Mouse (Mus musculus): ENCODE measurements around the gene Prr29.

The Prr29 gene

GRCm38 (mm10) chr11:106397656-106398055 is 32.4 kb downstream of the Prr29 start:
- no peak for DNase-seq (ENCODE audit: extremely low read depth, low read depth, low spot score)

GRCm38 (mm10) chr11:106398481-106398880 is 33.2 kb downstream of the Prr29 start:
- no peak for DNase-seq (ENCODE audit: extremely low read depth, low read depth, low spot score)

DNA sequence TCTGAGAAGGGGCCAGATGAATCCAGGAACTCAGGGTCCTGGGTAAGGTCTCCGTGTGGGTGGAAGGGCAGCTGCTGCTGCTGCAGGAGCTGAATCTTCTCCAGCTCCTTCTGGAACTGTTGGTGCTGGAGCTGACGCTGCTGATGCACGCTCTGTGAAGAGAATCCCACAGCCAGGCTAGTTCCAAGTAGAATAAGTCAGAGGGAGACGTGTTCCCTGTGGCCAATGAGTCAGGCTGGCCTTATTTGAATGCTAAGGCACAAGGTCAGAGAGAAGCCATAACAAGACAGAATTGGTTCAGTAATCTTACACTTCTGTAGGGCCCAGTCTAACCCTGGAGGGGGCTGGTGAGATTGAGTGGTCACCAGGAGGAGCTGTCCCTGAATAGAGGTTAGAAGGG is 44.7 kb downstream of the Prr29 start:
- no peak for DNase-seq (ENCODE audit: extremely low read depth, low read depth, low spot score)

DNA sequence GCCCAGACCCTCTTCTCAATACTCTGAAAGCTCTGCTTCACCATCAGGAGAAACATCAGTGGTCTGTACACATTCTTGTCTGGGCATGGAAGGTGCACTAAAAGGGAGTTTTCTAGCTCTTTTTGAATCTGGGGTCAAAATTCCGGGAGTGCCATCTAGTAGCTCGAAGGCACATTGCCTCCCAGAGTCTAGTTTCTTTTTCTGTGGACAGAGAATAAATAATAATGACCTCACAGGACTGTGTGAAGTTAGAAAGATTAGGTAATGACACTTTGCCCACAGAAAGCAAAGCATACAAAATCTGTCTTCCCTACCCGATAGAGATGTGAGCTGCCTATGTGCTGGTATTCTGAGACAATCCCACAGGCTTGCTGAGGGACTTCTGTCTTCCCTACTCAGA is 45.2 kb downstream of the Prr29 start:
- DNase-seq (ENCODE audit: extremely low read depth, low read depth, low spot score), result no peak

DNA sequence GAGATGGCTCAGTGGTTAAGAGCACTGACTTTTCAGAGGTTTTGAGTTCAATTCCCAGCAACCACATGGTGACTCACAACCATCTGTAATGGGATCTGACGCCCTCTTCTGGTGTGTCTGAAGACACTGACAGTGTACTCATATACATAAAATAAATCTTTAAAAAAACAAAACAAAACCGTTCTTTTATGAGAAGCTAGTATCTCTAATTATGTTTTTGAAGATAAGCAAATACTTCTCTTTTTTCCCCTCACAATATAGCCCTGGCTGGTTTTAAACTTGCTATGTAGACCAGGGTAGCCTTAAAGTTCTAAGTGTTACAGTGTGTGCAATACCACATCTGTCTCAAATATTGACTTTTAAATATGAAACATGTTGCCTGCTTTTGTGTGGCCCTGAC is 45.9 kb downstream of the Prr29 start:
- DNase-seq (ENCODE audit: extremely low read depth, low read depth, low spot score), result no peak

DNA sequence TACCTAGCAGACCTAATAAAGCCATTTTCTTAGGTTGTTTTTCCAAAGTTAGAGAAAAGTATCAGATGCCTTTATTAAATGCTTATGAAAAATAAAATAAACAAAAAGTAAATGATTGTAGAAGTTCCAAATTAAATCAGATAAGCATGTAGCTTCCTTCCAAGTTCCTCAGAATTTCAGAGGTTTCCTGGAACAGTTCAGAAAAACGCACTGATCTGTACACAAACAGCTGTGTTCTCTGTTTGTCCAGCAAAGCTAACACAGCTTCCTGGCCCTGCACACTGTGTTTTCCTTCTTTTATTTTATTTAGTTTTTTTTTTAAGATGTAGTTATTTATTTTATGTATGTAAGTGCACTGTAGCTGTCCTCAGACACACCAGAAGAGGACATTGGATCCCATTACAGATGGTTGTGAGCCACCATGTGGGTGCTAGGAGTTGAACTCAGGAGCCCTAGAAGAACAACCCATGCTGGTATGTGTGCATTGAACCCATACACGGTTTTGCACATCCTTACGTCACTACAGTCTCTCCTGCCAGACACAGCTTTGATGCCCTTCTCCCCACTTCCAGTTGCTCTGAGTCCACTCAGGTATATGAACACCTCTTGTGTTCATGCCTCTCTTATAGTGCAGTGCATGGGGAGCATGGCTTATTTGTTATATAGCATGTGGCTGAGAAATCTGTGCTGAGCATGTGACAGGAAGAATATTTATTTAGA is 47.5 kb downstream of the Prr29 start:
- DNase-seq (ENCODE audit: extremely low read depth, low read depth, low spot score), result no peak

GRCm38 (mm10) chr11:106416331-106416730 is 51.1 kb downstream of the Prr29 start:
- no peak for DNase-seq (ENCODE audit: extremely low read depth, low read depth, low spot score)

DNA sequence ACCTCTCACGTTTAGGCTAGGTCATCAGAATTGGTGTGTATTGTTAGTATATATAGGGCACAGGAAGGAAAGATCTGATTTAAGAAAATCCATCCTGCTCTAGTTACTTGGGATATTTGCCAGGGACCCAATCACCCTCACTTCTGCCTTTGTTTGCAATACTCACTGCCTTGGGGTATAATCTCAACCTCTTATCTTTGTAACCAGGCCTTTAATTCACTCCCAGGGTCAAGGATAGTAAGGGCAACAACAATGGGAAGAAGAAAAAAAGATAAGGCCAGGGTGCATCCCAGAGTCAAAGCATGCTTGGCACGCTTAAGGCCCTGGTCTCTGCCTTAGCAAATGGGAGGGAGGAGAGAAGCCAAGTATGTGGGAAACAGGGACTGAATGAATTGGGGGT is 52.6 kb downstream of the Prr29 start:
- DNase-seq (ENCODE audit: extremely low read depth, low read depth, low spot score), result no peak

GRCm38 (mm10) chr11:106418622-106419196 is 53.4 kb downstream of the Prr29 start:
- peak; percentile 13 for DNase-seq (ENCODE audit: extremely low read depth, low read depth, low spot score)

GRCm38 (mm10) chr11:106419262-106420102 is 54.2 kb downstream of the Prr29 start:
- DNase-seq (ENCODE audit: extremely low read depth, low read depth, low spot score), result no peak

DNA sequence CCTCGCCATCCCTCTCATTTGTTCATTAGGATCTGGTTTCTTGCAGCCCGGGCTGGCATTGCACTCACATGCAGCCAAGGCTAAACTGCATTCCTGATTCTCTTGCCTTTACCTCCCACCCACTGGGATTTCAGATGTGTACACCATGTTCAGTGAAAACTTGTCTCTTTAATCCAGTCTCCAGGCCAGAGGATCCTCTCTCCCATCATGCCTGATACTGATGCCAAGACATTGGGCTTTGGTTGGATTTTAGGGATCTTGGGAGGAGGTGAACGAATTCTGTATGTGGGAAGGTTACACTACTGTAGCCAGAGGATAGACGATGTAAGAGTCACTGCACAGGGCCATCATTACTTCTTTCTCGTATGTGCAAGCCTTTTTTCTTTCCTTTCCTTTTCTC is 59.9 kb downstream of the Prr29 start:
- DNase-seq (ENCODE audit: extremely low read depth, low read depth, low spot score), result peak; percentile 65

GRCm38 (mm10) chr11:106426447-106426846 is 61.2 kb downstream of the Prr29 start:
- no peak for DNase-seq (ENCODE audit: extremely low read depth, low read depth, low spot score)
